Comparison of ENCODE assay signal across 13 mouse cellular contexts in genomic region chr14:25312814-25313426, GRCm38 (mm10).
A peak's percentile ranks its signal among the peaks of the same experiment; 100 is the strongest.
DNase-seq lines count a peak whose midpoint lies in the region; ATAC-seq and TF ChIP-seq lines count a peak whose summit lies in the region.
"Had no signal": no experiment of that assay in that cellular context is flagged by ENCODE, and none has a peak within 500 bp of the region (broad histone marks: within the 10 kb centered on the region; RNA-seq: fewer than 3 reads in every experiment).

No protein-coding gene starts in this region.

- peak; percentile 14; the same call in 1 of the 2 replicates for ATAC-seq in lung, embryonic 16.5 days (ENCODE audit: low read depth)
- ATAC-seq in midbrain, embryonic 14.5 days (ENCODE audit: low FRiP score, low TSS enrichment): no peak

- H3K27me3 ChIP-seq in lung, embryonic 16.5 days (ENCODE audit: control insufficient read depth, insufficient read depth, low read depth, low read length): no peaks in the 10 kb centered on the region
- no peaks in the 10 kb centered on the region for H3K27me3 ChIP-seq in midbrain, embryonic 14.5 days (ENCODE audit: control insufficient read depth, insufficient read depth, low read length)
- H3K27me3 ChIP-seq: limb, embryonic 15.5 days had no signal

- H3K36me3 ChIP-seq in lung, embryonic 16.5 days (ENCODE audit: control insufficient read depth, insufficient read depth, low read length): no peaks in the 10 kb centered on the region
- H3K36me3 ChIP-seq in midbrain, embryonic 14.5 days (ENCODE audit: control insufficient read depth, insufficient read depth, low read length): no peaks in the 10 kb centered on the region
- H3K36me3 ChIP-seq: limb, embryonic 15.5 days had no signal

- no peak for TF ChIP-seq CTCF in lung, adult 2 months (IDR thresholded peaks at IDR 0.05; ENCODE audit: insufficient read depth, low read length)

- no peaks in the 10 kb centered on the region for H3K9me3 ChIP-seq in lung, embryonic 16.5 days (ENCODE audit: control insufficient read depth, low read length)
- no peaks in the 10 kb centered on the region for H3K9me3 ChIP-seq in midbrain, embryonic 14.5 days (ENCODE audit: control insufficient read depth, low read length)
- H3K9me3 ChIP-seq: limb, embryonic 15.5 days had no signal

- peak; percentile 29 for DNase-seq in adrenal gland, adult 8-10 months
- no peak for DNase-seq in adrenal gland, adult 18-20 months (ENCODE audit: low spot score in 2 of 2)
- DNase-seq in lung, adult 2 months: no peak
- peak; percentile 27 for DNase-seq in fibroblast of lung, adult 2 months (ENCODE audit: low read depth)
- no peak for DNase-seq in midbrain, embryonic 14.5 days
- no peak for DNase-seq in liver
- no peak for DNase-seq in gastrocnemius, postnatal 25 days
- DNase-seq: B cell, adult 2 months; heart, postnatal 14 days; thymus, postnatal 14 days had no signal

- H3K4me2 ChIP-seq in lung, embryonic 16.5 days (ENCODE audit: low read depth, low read length): no peak overlapping the region
- no peak overlapping the region for H3K4me2 ChIP-seq in midbrain, embryonic 14.5 days (ENCODE audit: low read length)
- H3K4me2 ChIP-seq: limb, embryonic 15.5 days had no signal

- no peak for TF ChIP-seq POLR2A in lung, adult 2 months (IDR thresholded peaks at IDR 0.05; ENCODE audit: borderline replicate concordance, extremely low read depth, low read depth, low read length)

- peaks cover 24% of the 10 kb centered on the region for H3K4me1 ChIP-seq in lung, embryonic 16.5 days (replicated peaks; ENCODE audit: control insufficient read depth, insufficient read depth, low read length)
- peaks cover 9% of the 10 kb centered on the region for H3K4me1 ChIP-seq in lung, adult 2 months (ENCODE audit: control insufficient read depth, insufficient read depth, low read length)
- H3K4me1 ChIP-seq in midbrain, embryonic 14.5 days (ENCODE audit: control insufficient read depth, insufficient read depth, low read length): peaks cover 31% of the 10 kb centered on the region

- H3K9ac ChIP-seq in lung, embryonic 16.5 days (ENCODE audit: low read length): no peak overlapping the region
- no peak overlapping the region for H3K9ac ChIP-seq in midbrain, embryonic 14.5 days (replicated peaks; ENCODE audit: low read length)
- H3K9ac ChIP-seq: limb, embryonic 15.5 days had no signal

- H3K4me3 ChIP-seq in lung, embryonic 16.5 days (ENCODE audit: low read length): no peak overlapping the region
- H3K4me3 ChIP-seq in lung, adult 2 months (replicated peaks; ENCODE audit: extremely low read depth, low read depth, low read length): no peak overlapping the region
- no peak overlapping the region for H3K4me3 ChIP-seq in midbrain, embryonic 14.5 days (replicated peaks; ENCODE audit: low read depth, low read length)
- H3K4me3 ChIP-seq: erythroblast, embryonic 14.5 days; limb, embryonic 15.5 days had no signal

- WGBS in lung, embryonic 16.5 days: 63% methylated on average over 6 of the region's 6 CpGs
- WGBS in lung, adult 2 months: 60% methylated on average over 6 of the region's 6 CpGs
- WGBS in midbrain, embryonic 14.5 days: 86% methylated on average over 6 of the region's 6 CpGs

- peak overlapping the region; percentile 30; the same call in 1 of the 2 replicates for H3K27ac ChIP-seq in lung, embryonic 16.5 days (ENCODE audit: low read length)
- H3K27ac ChIP-seq in midbrain, embryonic 14.5 days (replicated peaks; ENCODE audit: low read depth, low read length): peak overlapping the region; percentile 63
- H3K27ac ChIP-seq: limb, embryonic 15.5 days had no signal

Comparison
In these comparisons a context has a peak if more than half of its experiments do, and no peak if none do; other contexts are left out.
1. DNase-seq: peak in adrenal gland, adult 8-10 months (single experiment) and fibroblast of lung, adult 2 months (single experiment); none in adrenal gland, adult 18-20 months (0 of 2), lung, adult 2 months (single experiment), midbrain, embryonic 14.5 days (single experiment), liver (single experiment) and gastrocnemius, postnatal 25 days (single experiment).